8 mouse cellular contexts compared by ENCODE assay signal in the genomic region with DNA sequence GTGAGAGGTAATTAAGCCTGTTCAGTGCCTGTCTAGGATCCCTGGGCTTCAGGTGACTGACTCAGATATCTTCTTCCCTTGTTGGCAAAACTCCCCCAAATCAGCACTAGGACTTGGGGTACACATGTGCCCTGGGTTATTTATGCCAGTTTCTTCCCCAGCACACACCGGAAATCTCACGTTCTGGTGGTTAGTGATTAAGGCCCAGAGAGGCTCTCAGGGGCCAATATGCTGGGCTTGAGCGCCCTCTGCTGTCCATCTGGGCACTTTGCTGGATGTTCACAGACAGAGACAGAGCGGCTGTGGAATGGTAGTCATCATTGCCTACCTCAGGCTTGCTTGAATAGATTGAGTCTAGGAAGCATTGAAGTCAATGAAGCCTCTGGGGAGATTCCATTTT. TPM values are rescaled to one million over a fixed set of nuclear protein-coding genes. Genes with fewer than 3 reads are reported as not detected.
DNase-seq lines count a peak whose midpoint lies in the region; ATAC-seq lines count a peak whose summit lies in the region.

No protein-coding gene starts in this region.

- 4% methylated on average over 4 of the region's 4 CpGs for WGBS in hindbrain, embryonic 16.5 days

- H3K9ac ChIP-seq in hindbrain, embryonic 16.5 days (ENCODE audit: low read depth, low read length): no peak overlapping the region

- H3K27me3 ChIP-seq in hindbrain, embryonic 16.5 days (replicated peaks; ENCODE audit: control insufficient read depth, insufficient read depth, low read length): no peaks in the 10 kb centered on the region

- no peaks in the 10 kb centered on the region for H3K36me3 ChIP-seq in hindbrain, embryonic 16.5 days (ENCODE audit: control insufficient read depth, insufficient read depth, low read length)

- peak; percentile 81 for ATAC-seq in hindbrain, embryonic 16.5 days

- no peak overlapping the region for H3K4me2 ChIP-seq in hindbrain, embryonic 16.5 days (ENCODE audit: low read length)

- H3K4me3 ChIP-seq in hindbrain, embryonic 16.5 days (ENCODE audit: low read length): no peak overlapping the region

- peak; percentile 97 for DNase-seq in NIH3T3 (ENCODE audit: low read depth)
- DNase-seq in cerebellum, adult 18-20 months: peak; percentile 68 to 83
- DNase-seq in forelimb bud, embryonic 11.5 days (ENCODE audit: low read depth, low spot score): peak; percentile 79
- peak; percentile 77 to 92 for DNase-seq in layer of hippocampus, postnatal 25 days (ENCODE audit: extremely low spot score in 1 of 2, low spot score in 1 of 2)
- peak; percentile 85 for DNase-seq in lung, postnatal 36 days
- peak; percentile 84 to 91 for DNase-seq in right cerebral cortex, postnatal 10 days (ENCODE audit: low spot score in 2 of 2)
- DNase-seq in yolk sac, embryonic 10.5 days (ENCODE audit: low spot score): peak; percentile 48

- no peaks in the 10 kb centered on the region for H3K9me3 ChIP-seq in hindbrain, embryonic 16.5 days (ENCODE audit: control insufficient read depth, low read length)

- H3K4me1 ChIP-seq in hindbrain, embryonic 16.5 days (ENCODE audit: control insufficient read depth, insufficient read depth, low read depth, low read length): peaks cover 11% of the 10 kb centered on the region

- no peak overlapping the region for H3K27ac ChIP-seq in hindbrain, embryonic 16.5 days (ENCODE audit: low read depth, low read length)

RNA-seq across cellular contexts. Expression of a gene that starts 9.0 kb away (rescaled TPM):
- polyA plus RNA-seq in hindbrain, embryonic 16.5 days (2015; fragmentation: Nextera tagmentation; extraction: Ambion mirVana): 26.5 and 43.1 TPM in 2 replicates
- 10 to 100 TPM; 16.6 to 19.7 TPM for total RNA-seq in layer of hippocampus, postnatal 25 days (2021)
